Mouse (Mus musculus) erythroblast, embryonic 14.5 days (primary cell): ENCODE data around the gene Lmod2. TPM values are rescaled to one million over a fixed set of nuclear protein-coding genes. Genes with fewer than 3 reads are reported as not detected.

ENCODE experiments used
- H3K27me3 ChIP-seq: 2 replicates; pipeline ENCODE4 v1.6.1; 2012; ENCODE audit warnings: inconsistent platforms; ENCODE audit not compliant: control insufficient read depth
- H3K36me3 ChIP-seq: 2 replicates; pipeline ENCODE4 v1.6.1; 2012; ENCODE audit warnings: mild to moderate bottlenecking, inconsistent platforms; ENCODE audit not compliant: control insufficient read depth
- H3K4me1 ChIP-seq: 2 replicates; pipeline ENCODE4 v1.6.1; 2012; ENCODE audit warnings: inconsistent platforms; ENCODE audit not compliant: control insufficient read depth
- H3K4me3 ChIP-seq: replicated peaks from 2 replicates; pipeline ENCODE3; 2012; ENCODE audit warnings: moderate library complexity, mild to moderate bottlenecking, inconsistent platforms
- H3K9me3 ChIP-seq: 2 replicates; pipeline ENCODE4 v1.6.1; 2012; ENCODE audit warnings: low read length, inconsistent platforms, mixed read lengths; ENCODE audit not compliant: control insufficient read depth
- GATA1 ChIP-seq: IDR thresholded peaks from 2 replicates; pipeline ENCODE4 v1.6.1; 2012; ENCODE audit warnings: low read length, inconsistent platforms, mixed read lengths
- TAL1 ChIP-seq: IDR thresholded peaks from 3 replicates; pipeline ENCODE4 v1.6.1; 2012; ENCODE audit warnings: low read length, inconsistent platforms, mixed read lengths
- polyA plus RNA-seq: library from polyadenylated mRNA; stranded (reverse); fragments of >175 nt; gene quantifications from 2 replicates; pipeline ENCODE4 v1.2.3, GENCODE M21; 2012

The Lmod2 gene
- polyA plus RNA-seq, 1 experiment = not detected

- Histone ChIP-seq H3K9me3 (no peaks in the 10 kb centered on the region), H3K4me3 (no peak overlapping the region), H3K36me3 (peaks cover 12% of the 10 kb centered on the region), H3K27me3 (no peaks in the 10 kb centered on the region), H3K4me1 (peaks cover 27% of the 10 kb centered on the region)
- no peak for TF ChIP-seq GATA1
- no peak for TF ChIP-seq TAL1
Observed at GRCm38 (mm10) chr6:24645346-24646053, 47.9 kb downstream of the Lmod2 start.

- H3K27me3 ChIP-seq = no peaks in the 10 kb centered on the region
- no peak overlapping the region for H3K4me3 ChIP-seq
- no peaks in the 10 kb centered on the region for H3K9me3 ChIP-seq
- TF ChIP-seq TAL1 (no peak), GATA1 (no peak)
- H3K36me3 ChIP-seq = peaks cover 12% of the 10 kb centered on the region
- peaks cover 31% of the 10 kb centered on the region for H3K4me1 ChIP-seq
Observed at GRCm38 (mm10) chr6:24647103-24647691, 49.6 kb downstream of the Lmod2 start.

- Histone ChIP-seq H3K4me3 (no peak overlapping the region), H3K27me3 (no peaks in the 10 kb centered on the region), H3K36me3 (peaks cover 11% of the 10 kb centered on the region), H3K9me3 (no peaks in the 10 kb centered on the region), H3K4me1 (peaks cover 31% of the 10 kb centered on the region)
- TF ChIP-seq TAL1 (no peak), GATA1 (no peak)
Observed at GRCm38 (mm10) chr6:24648403-24648802, 50.8 kb downstream of the Lmod2 start.

- Histone ChIP-seq H3K4me1 (peaks cover 32% of the 10 kb centered on the region), H3K36me3 (peaks cover 3% of the 10 kb centered on the region), H3K4me3 (no peak overlapping the region), H3K27me3 (no peaks in the 10 kb centered on the region), H3K9me3 (no peaks in the 10 kb centered on the region)
- TF ChIP-seq TAL1 = no peak
- TF ChIP-seq GATA1 = no peak
Observed at GRCm38 (mm10) chr6:24650719-24651118, 53.2 kb downstream of the Lmod2 start.

GRCm38 (mm10) chr6:24651538-24651937 is 54.0 kb downstream of the Lmod2 start:
- Histone ChIP-seq H3K9me3 (no peaks in the 10 kb centered on the region), H3K4me3 (no peak overlapping the region), H3K4me1 (peaks cover 37% of the 10 kb centered on the region), H3K36me3 (peaks cover 5% of the 10 kb centered on the region), H3K27me3 (no peaks in the 10 kb centered on the region)
- TF ChIP-seq TAL1 (no peak), GATA1 (no peak)

Other genes starting within 250 kb of the Lmod2 start
- gene Iqub, start 82.7 kb upstream of the Lmod2 start, polyA plus RNA-seq = not detected in 2 replicates
- 1.0 and 1.4 TPM in 2 replicates for gene Ndufa5, start 69.7 kb upstream of the Lmod2 start, polyA plus RNA-seq
- gene Asb15, start 69.6 kb upstream of the Lmod2 start, polyA plus RNA-seq = not detected in 2 replicates
- 2.4 and 4.0 TPM in 2 replicates for gene Wasl, start 67.2 kb downstream of the Lmod2 start, polyA plus RNA-seq
- not detected in 2 replicates for gene Hyal6, start 135.5 kb downstream of the Lmod2 start, polyA plus RNA-seq
- gene Hyal4, start 150.6 kb downstream of the Lmod2 start, polyA plus RNA-seq = not detected in 2 replicates
- not detected in 2 replicates for gene Spam1, start 193.4 kb downstream of the Lmod2 start, polyA plus RNA-seq